Mouse (Mus musculus) retina, postnatal 1 day (tissue): ENCODE data around the gene Uqcc1.

Experiments
- DNase-seq: peaks from one replicate; pipeline ENCODE4 v3.0.0-alpha.2; 2012

Gene Uqcc1

DNA sequence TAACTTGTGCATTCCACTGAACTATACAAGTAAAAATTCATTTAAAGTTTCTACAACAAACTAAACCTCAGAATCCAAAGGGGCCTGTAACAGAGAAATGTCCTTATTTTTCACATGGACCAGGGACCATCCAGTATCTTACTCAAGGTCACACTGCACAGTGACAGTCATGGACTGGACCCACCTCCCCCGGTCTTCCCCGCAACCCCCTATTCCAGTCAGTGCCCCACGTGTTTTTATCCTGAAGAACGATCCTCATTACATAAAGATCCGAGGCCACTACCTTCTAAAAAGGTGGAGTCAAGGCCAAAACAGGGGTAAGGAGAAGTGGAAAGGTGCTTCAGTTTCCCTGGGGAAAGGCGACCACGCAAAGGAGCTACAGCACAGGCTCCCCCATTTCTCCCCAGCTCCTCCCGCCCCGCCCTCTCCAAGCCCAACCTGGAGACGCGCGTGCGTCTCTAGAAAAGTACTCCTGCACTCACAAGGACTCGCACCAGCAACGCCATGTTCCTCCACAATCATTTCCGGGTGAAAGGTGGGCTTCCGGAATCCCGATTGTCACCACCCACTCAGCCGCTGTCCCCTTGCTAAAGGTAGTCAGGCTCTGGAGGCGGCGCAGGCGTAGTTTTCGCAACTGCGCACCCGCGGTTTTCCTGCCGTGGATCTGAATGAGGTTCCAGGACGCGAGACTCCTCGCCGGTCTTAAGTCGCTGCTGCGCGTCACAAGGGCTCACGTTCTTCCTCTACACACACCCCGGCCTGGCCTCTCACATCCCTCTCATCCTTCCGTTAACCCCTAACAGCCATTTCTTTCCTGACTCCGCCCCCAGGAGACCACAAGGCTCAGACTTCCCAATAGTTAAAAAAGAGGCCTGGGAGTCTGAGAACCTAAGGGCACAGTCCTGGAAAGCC, at the start of gene Uqcc1:
Gene Uqcc1 (minus strand): TSS at position 780 of the 912 bp plus-strand sequence.
- peak; percentile 97 for DNase-seq

- no peak for DNase-seq
These were observed 49.4 kb upstream of the Uqcc1 start for GRCm38 (mm10) chr2:155979328-155979991.

GRCm38 (mm10) chr2:155974087-155974731, 44.1 kb upstream of the Uqcc1 start:
- DNase-seq, result peak; percentile 17

GRCm38 (mm10) chr2:155973348-155973747, 43.2 kb upstream of the Uqcc1 start:
- peak; percentile 58 for DNase-seq

DNA sequence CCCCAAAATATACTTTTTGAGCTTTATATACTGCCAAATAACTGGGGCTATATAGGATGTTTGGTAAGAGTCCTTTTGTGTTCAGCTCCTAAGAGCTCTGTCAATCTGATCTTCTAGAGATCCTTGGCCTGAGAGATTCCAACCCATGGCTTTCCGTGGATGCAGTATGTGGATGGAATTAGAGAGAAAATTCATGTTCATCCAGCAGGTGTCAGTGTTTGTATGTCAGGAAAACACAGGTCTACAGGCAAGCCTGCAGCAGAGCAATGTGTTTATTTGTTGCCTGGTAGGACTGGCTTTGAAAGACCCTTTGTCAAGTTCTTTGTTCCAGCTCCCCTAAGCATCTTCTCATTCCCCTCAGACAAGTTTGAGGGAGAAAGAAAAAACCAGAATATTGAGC, 32.9 kb upstream of the Uqcc1 start:
- DNase-seq, result peak; percentile 69

GRCm38 (mm10) chr2:155961862-155962261, 31.8 kb upstream of the Uqcc1 start:
- DNase-seq, result no peak

- DNase-seq, result no peak
These were observed 29.9 kb upstream of the Uqcc1 start for GRCm38 (mm10) chr2:155959981-155960380.

- peak; percentile 95 for DNase-seq
These were observed 26.3 kb upstream of the Uqcc1 start, which contains the start of gene Cep250 for GRCm38 (mm10) chr2:155956134-155957059. Cep250 (plus strand) TSS chr2:155956458.

DNA sequence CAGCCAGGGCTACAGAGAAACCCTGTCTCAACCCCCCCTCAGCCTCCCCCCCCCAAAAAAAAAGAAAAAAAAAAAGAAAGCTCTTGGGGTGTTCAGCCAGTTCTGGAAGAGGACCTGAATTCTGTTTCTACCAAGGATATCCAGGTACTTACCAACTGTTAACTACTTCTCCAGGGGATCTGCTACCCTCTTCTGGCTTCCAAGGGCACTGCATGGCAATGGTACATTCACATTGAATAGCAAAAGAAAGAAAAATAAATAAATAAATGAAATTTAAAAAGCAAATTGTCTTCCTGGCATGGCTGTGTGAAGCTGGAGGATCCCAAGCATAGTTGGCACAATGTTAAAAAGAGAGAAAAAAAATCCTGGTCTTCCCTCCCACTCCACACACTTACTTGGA, 21.9 kb upstream of the Uqcc1 start:
- DNase-seq, result peak; percentile 75

GRCm38 (mm10) chr2:155949362-155949761, 19.3 kb upstream of the Uqcc1 start:
- no peak for DNase-seq

DNA sequence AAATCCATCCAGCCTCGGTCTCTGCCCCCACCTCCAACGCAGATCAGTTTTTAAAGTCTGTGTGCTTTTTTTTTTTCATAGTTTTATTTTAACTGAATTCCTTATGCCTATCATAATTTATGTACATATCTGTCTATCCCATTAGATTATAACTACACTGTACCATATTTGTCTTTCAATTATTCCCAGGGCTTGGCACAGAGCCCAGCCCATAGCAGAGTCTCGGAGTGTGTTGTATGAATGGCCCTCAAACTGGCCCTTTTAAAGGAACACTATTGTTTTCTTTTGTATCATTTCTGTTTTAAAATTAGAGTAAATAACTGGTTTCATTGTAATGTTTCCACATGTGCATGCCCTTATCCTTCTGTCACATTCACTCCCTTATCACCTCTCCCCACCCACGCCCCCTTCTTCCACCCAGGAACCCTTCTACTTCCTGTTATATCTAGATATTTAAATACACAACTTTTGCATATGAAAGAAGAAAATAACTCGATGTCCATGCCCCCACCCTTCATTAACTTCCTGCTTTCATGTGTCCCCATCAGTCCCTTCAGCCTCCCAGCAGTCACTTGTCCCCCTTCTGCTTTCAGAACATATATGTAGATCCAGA, 17.4 kb upstream of the Uqcc1 start:
- no peak for DNase-seq

- no peak for DNase-seq
These were observed 16.4 kb upstream of the Uqcc1 start for GRCm38 (mm10) chr2:155946499-155946898.

DNA sequence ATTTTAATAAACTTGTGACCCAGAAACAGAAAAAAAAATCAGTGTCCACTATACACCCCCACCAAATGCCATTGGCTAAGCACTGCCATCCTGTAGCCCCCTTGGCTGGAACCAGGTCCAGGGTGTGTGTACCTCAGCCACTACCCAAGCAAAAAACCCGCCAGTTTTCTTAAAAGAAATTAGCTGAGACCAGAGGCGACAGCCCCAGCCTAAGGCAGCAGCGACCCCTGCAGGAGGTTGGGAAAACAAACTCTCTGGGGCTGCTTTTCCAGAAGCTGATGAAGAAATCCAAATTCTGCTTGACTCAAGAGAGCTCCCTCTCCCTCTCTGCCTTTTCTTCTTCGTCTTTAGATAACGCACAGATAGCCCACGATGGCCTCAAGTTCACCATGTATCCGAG, 16.0 kb upstream of the Uqcc1 start:
- peak; percentile 82 for DNase-seq

GRCm38 (mm10) chr2:155945580-155945979, 15.5 kb upstream of the Uqcc1 start:
- DNase-seq, result no peak

DNA sequence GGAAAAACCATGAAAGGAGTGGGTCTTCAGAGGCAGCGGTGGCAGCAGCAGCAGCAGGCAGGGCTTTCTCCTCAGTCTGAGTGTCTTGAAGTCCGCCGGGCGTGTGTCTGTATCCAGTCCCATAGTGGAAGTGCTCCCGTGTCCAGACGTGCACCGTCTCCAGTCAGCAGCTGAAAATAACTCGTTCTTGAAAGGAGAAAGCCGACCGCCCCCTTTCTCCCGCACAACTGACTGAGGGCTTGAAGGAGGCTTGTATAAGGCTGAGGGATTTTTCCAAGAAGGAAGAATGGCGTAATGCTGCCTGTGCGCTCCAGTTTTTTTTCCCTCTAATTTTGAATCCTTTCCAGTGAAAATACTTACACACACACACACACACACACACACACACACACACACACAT, 15.0 kb upstream of the Uqcc1 start, which contains the start of gene Gdf5:
Gene Gdf5 (minus strand): TSS at position 244 of the 400 bp plus-strand sequence.
- DNase-seq, result no peak

DNA sequence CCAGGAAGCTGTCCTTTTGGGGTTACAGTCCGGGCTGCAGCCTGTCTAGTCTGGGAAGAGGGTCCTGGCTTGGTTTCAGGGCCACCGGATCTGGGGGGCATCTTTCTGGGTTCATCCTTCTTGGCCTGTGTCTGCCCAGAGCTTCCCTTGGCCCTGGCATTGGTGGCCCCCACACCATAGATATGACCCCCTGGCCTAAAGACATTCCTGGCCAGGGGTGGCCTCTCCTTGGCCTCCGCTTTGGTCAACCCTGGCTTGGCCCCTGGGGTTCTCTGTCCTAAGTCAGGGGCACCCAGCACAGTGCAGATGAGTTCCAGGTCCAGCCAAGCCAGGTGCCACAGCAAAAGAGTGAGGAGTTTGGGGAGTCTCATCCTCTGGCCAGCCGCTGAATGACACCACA, 14.6 kb upstream of the Uqcc1 start:
- no peak for DNase-seq

GRCm38 (mm10) chr2:155943463-155943862, 13.4 kb upstream of the Uqcc1 start:
- DNase-seq, result peak; percentile 77

DNA sequence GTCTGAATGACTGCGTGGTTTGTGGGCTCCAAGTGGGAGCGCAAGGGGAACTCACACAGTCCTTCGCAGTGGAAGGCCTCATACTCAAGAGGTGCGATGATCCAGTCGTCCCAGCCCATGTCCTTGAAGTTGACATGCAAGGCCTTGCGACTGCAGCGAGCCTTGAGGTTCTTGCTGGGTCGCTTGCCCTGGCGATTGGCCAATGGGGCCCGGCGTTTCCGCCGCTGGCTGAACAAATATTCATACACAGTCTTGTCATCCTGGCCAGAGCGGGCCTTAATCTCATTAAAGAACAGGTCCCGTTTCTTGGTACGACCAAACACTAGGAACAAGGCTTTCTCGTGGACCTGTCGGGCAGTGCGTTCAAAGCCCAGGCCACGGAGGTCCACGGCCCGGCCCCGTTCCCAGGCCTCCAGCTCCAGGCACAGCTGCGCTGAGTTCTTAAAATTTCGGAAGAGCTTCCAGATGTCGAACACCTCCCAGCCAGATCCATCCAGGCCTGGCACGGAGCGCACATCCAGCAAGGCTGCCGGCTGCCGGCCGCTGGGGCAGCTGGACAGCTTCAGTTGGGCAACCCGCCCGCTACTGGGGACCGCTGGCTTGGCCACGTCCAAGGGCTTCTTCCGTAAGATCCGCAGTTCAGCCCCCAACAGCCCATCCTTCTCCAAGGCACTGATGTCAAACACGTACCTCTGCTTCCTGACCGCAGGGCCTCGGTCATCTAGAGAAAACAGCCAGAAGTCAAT, 11.8 kb upstream of the Uqcc1 start:
- no peak for DNase-seq

- DNase-seq, result no peak
These were observed 10.6 kb upstream of the Uqcc1 start, which contains the start of gene Gm15557 for GRCm38 (mm10) chr2:155940681-155941080. Gm15557 (plus strand) TSS chr2:155940728.

DNA sequence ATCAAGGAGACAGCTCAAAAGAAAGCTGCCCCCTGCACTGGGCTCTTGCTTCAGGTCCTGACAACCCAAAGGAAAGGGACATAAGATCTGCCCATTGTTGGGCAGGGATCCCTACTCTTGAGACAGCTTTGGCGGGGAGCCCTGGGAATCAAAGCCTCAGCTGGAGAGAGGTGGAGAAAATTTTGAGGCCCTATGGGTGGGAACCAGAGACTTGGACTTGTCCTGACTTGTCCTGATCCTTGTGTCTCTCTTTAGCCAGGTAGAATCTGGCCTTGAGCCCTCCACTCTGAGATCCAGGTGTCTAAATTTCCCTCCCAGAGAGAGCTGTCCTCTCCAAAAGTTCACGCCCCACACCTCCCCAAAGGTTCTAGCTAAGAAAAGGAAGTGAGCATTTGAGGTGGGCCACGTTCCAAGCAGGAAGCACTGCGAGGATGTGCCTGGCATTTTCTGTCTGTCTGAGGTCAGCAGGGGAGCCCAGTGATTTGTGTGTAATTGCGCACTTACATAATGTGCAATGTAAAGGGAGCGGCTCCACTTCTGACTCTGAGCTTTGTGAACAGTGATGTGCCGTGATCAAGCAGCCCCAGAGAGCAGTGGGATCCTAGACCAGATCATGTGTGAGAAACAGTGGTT, 9.9 kb upstream of the Uqcc1 start:
- no peak for DNase-seq
